Mouse (Mus musculus) mouse embryonic stem cell (cell line): ENCODE measurements around the gene Rhou.

Experiments used
- in situ Hi-C, 2 experiments: fragments of 300-500 bp; cut with MboI; formaldehyde crosslinking; loops; 1 replicate in 1 of 2; 3 replicates in 1 of 2; pipeline ENCODE4 v1.14.3; 2019 to 2020; ENCODE audit warnings: low sequenced_read_pairs in 2 of 2, low pct_unique_long_range_greater_than_20kb in 1 of 2, mixed read lengths in 1 of 2; ENCODE audit not compliant: unreplicated experiment in 1 of 2

Rhou gene

GRCm38 (mm10) chr8:123682073-123682761 is 28.5 kb downstream of the Rhou start:
- in situ Hi-C loops: no loop called here

DNA sequence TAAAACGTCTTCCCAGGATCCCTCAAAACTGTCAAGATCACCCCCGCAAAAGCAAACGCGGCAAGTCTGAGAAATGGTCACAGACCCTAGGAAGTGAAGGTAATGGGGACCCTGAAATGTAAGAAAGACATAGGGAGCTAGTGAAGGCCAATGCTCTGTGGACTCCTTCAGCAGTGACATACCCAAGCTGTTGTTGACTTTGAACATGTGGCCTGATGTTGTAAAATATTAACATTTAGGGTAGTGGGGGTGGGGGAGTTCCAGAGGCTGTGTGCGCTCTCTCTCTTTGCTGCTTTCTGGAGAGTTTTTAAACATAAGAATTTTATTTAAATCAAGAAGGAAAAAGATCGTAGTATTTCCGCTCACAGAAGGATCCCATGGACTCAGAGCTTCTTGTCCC is 29.6 kb downstream of the Rhou start:
- in situ Hi-C loops: no loop called here

- in situ Hi-C loops: no loop called here
Observed at GRCm38 (mm10) chr8:123684806-123685205, 31.1 kb downstream of the Rhou start.

- in situ Hi-C loops: no loop called here
Observed at GRCm38 (mm10) chr8:123685477-123685876, 31.7 kb downstream of the Rhou start.

- in situ Hi-C loops: no loop called here
Observed at GRCm38 (mm10) chr8:123687826-123688225, 34.1 kb downstream of the Rhou start.

DNA sequence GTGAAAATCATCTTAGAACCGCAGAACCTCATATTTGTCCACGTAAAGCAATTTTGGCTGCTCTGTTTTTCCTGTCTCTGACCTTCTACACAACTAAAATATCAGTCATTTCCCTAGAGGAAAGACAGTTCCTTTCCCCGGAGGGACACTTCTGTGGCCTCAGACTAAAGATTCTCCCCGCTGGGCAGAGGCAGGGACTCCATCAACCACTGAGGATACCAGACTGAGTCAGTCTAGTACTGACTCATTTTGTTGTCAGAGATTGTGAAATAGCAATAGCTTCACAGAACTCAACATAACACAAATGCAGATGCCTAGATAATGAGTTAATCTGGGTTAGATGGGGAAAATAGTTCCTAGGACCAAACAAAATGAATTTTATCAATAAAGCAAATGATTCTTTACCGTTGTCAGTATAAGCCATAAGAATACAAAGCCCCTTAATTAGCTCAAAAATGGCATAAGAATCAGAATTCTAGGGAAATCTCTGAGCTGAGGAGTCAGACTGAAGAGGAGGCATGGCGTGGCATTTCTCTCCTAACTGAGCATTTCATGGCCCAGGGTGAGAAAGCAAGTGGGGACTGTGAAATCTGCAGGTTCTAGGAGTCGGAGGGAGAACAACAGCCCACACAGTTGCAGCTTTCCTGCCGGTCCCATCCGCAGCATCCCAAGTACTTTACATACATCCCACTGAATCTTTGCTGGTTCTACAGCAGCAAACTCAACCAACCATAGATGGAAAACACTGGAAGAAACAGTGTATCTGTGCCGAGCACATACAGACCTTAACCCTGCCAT is 38.6 kb downstream of the Rhou start:
- in situ Hi-C loops: no loop called here

DNA sequence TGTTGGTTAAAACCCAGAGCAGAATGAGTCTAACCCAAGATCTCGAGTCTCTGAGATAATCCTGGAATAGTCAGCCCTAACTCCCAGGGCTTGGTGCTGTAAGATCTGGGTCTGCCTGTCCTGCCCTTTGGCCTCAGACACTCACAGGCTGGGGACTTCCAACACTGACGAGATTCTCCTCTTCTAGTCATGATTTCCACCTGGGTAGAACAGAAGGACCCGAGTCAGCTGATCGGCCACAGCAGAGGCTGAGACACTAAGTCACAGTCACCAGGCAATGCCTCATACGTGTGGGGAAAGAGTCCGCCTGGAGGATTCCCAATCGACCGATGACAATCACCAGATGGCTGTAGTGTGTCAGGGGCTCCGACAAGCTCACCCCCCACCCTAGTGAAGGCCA is 42.4 kb downstream of the Rhou start:
- in situ Hi-C loops: no loop called here

DNA sequence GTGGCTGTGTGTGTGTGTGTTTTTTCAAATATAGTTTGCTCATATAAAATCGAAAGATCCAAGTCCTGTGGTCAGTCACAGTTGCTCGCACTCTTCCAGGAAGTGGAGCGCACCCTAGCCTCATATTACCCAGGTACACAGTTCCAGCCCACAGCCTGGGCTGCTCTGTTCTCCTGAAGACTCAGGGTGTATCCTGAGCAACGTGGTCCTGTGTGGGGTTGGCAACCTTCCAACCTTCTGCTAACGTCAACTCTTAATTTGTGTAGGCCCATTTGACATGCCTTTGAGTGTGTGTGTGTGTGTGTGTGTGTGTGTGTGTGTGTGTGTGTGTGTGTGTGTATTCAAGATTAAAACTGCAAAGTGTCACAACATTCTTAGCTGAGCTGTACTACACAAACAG is 43.6 kb downstream of the Rhou start:
- in situ Hi-C loops: no loop called here

- in situ Hi-C loops: no loop called here
Observed at GRCm38 (mm10) chr8:123700399-123701070, 46.8 kb downstream of the Rhou start.

DNA sequence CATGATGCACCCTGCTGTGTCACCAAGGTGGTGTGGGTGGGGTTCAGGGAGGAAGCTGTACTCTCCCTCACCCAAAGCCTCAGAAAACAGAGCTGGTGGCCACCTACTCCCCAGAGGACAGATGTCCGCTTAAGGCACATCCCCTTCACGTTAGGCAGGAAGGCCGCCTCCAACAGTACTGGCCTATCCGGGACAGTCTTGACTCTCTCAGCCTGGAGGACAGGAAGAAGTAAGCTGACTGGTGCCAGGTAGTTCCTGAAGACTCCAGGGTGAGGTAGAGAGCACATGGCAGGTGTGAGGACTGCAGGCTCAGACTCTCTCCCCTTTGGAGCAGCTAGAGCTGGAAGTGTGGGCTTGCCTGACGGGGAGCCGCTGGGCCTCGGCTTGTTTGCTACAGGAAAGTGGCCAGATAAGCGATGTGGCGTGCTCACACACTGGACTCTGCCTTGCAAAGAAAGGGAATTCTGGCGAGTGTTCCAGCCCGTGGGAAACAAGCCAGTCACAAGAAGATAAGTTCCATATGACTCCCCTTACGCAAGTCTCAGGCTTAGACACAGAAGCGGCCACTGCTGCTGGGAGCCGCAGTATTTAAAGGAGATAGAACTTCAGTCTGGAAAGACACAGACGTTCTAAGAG is 48.3 kb downstream of the Rhou start:
- in situ Hi-C loops: no loop called here

DNA sequence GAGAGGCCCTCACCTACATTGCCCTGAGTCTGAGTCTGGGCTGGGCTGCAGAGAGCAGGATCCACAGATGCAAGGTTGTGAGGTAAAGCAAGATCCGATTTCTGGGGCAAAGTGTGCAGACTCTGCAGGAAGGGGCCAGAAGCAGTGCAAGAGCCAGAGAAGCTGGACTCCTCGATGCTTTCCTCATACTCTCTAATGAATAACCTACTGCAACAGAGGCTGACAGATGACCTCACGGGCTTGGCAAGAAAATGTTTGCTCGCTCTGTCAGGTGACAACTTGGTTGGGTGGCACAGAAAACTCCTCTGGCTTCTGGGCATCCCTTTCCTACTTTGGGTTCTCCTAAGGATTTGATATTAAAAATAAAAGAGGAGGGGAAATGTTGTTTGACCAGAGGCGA is 51.6 kb downstream of the Rhou start:
- in situ Hi-C loops: no loop called here

GRCm38 (mm10) chr8:123707137-123707536 is 53.4 kb downstream of the Rhou start:
- in situ Hi-C loops: no loop called here

DNA sequence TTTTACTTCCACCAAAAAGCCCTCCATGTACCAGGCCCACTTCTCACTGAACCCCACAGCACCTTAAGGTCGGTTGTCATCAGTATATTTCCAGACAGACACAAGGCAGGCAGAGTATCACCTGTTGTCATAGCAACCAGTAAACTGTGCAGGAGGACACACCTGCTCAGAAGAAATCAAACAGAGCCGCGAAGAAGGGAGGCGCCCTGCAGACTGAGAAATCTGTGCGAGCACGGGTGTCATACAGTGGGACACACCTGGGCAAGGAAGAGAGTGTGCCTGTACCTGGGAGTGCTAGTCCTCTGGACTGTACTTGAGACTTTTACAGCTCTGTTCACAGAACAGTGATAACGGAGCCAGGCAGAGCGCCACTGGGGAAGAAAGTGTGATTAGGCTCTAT is 55.0 kb downstream of the Rhou start:
- in situ Hi-C loops: no loop called here

GRCm38 (mm10) chr8:123710335-123710734 is 56.6 kb downstream of the Rhou start:
- in situ Hi-C loops: no loop called here
